Mouse (Mus musculus) stomach, postnatal 0 days (tissue): ENCODE measurements around the gene Chst15. TPM values are rescaled to one million over a fixed set of nuclear protein-coding genes. Genes with fewer than 3 reads are reported as not detected.

Experiments used
- ATAC-seq: fragments of 200-750 bp; cut with Nextera tagmentation; 2 replicates; pipeline ENCODE4 v1.8.0; 2017; ENCODE audit not compliant: low FRiP score, low TSS enrichment
- DNase-seq: peaks from one replicate; pipeline ENCODE4 v3.0.0-alpha.2; 2016; ENCODE audit warnings: low spot score
- H3K27ac ChIP-seq: fragments of 300-500 bp; sonication (generic); replicated peaks from 2 replicates; pipeline ENCODE4 v1.5.1; 2014; ENCODE audit warnings: mild to moderate bottlenecking, control low read depth
- H3K27me3 ChIP-seq: fragments of 300-500 bp; sonication (generic); 2 replicates; pipeline ENCODE4 v1.6.1; 2014; ENCODE audit warnings: low read length; ENCODE audit not compliant: control insufficient read depth, insufficient read depth
- H3K36me3 ChIP-seq: fragments of 300-500 bp; sonication (generic); 2 replicates; pipeline ENCODE4 v1.6.1; 2014; ENCODE audit warnings: low read length, mixed read lengths; ENCODE audit not compliant: control insufficient read depth, insufficient read depth
- H3K4me1 ChIP-seq: fragments of 300-500 bp; sonication (generic); replicated peaks from 2 replicates; pipeline ENCODE4 v1.6.1; 2014; ENCODE audit warnings: antibody characterized with exemption; ENCODE audit not compliant: control insufficient read depth, insufficient read depth
- H3K4me2 ChIP-seq: fragments of 300-500 bp; sonication (generic); replicated peaks from 2 replicates; pipeline ENCODE4 v1.6.1; 2014; ENCODE audit warnings: low read depth, mild to moderate bottlenecking, control low read depth, moderate library complexity
- H3K4me3 ChIP-seq: fragments of 300-500 bp; sonication (generic); 2 replicates; pipeline ENCODE4 v1.5.1; 2014; ENCODE audit warnings: low read depth, low read length, control low read depth
- H3K9ac ChIP-seq: fragments of 300-500 bp; sonication (generic); 2 replicates; pipeline ENCODE4 v1.6.1; 2014; ENCODE audit warnings: mild to moderate bottlenecking, low read length, control low read depth, mixed read lengths
- H3K9me3 ChIP-seq: fragments of 300-500 bp; sonication (generic); 2 replicates; pipeline ENCODE4 v1.6.1; 2016; ENCODE audit warnings: low read length; ENCODE audit not compliant: control insufficient read depth
- CTCF ChIP-seq: IDR thresholded peaks from 2 replicates; pipeline ENCODE4 v1.5.1; 2016; ENCODE audit warnings: antibody characterized with exemption, low read depth, mild to moderate bottlenecking, moderate library complexity
- EP300 ChIP-seq: optimal IDR thresholded peaks from 2 replicates; pipeline ENCODE3; 2016; ENCODE audit warnings: antibody characterized with exemption
- WGBS: fragments of 180-500 bp; shearing (Covaris S2); extraction: QIAGEN DNeasy Blood & Tissue Kit; methylation state at CpG from one replicate; pipeline ENCODE4 v1.1.7; 2014; 5-methylcytosine and 5-hydroxymethylcytosine counted together
- polyA plus RNA-seq: library from polyadenylated mRNA; unstranded; fragments of >200 nt; fragmentation: Nextera tagmentation; extraction: Ambion mirVana; gene quantifications from 2 replicates; pipeline ENCODE4 v1.2.1, GENCODE M21; 2015

Chst15 gene
- polyA plus RNA-seq, 1 experiment from 2014 or later = 11.5 TPM

GRCm38 (mm10) chr7:132230961-132231360 lies 86.1 kb downstream of the Chst15 start:
- ATAC-seq (no peak), DNase-seq (no peak)
- H3K9me3 ChIP-seq = no peaks in the 10 kb centered on the region
- TF ChIP-seq EP300 (no peak), CTCF (no peak)
- H3K4me3 ChIP-seq = no peak overlapping the region
- WGBS = 80% methylated on average over 3 of the region's 3 CpGs
- no peaks in the 10 kb centered on the region for H3K27me3 ChIP-seq
- H3K4me2 ChIP-seq = no peak overlapping the region
- no peaks in the 10 kb centered on the region for H3K36me3 ChIP-seq
- H3K9ac ChIP-seq = no peak overlapping the region
- peaks cover 9% of the 10 kb centered on the region; the same call in 1 of the 2 replicates for H3K4me1 ChIP-seq
- peak overlapping the region; percentile 53 for H3K27ac ChIP-seq

DNA sequence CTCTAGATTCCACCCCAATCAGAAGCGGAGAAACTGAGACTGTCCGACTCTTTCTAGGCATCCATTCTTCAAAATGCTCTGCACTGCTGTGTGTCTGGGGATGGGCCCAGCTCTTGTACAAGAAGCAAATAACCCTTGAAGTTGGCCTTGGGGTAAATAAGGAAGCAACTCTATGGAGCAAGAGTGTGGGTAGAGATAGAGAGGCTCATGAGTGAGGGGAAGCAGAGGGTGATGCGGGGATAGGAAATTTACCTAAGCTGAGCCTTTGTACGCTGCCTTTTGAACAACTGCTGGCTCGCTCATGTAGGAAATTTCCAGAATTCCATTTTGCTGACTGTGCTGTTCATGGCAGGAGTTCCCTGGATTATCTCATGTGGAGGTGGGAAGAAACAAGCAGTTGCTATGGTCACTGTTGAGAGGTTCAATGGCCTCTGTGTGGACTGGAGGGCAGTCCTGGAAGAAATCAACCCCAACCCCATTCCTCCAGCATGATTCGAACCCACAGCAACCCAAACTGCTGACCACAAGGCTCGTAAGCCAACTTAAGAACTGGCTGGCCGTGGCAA lies 89.9 kb downstream of the Chst15 start:
- TF ChIP-seq CTCF (no peak), EP300 (no peak)
- WGBS = 69% methylated on average over 8 of the region's 8 CpGs

DNA sequence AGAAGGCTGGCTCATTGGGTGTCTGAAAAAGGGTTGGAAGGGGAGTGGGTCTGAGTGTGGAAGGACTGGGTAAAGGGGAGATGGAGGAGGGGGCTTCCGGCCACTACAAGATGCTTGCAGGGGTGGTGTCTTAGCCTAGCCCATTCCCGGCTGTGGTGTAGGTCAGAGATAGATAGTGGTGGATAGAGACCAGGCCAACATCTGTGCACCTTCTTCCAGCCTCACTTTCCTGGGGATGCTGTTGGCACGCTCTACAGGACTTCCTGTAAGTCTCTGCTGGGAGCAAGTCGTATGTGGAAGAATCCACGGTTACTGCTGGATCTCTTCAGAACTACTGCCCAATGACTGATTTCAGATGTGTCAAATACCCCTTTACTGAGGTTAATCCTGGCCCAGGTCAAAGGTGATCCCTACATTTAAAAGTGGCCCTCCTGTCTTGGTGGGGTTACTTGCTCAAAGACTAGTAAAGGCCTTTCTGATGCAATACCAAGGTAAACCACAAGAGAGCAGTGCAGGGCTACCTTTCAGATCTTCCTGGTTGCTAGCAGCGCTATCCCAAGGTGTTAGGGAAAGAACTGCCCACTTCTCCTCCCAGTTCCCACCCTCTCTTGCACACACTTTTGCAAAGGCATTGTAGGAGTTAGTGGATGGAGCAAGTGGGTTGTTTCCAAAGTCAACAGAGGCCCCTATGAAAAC lies 90.5 kb downstream of the Chst15 start:
- TF ChIP-seq CTCF (peak; percentile 97), EP300 (no peak)
- Histone ChIP-seq H3K27ac (no peak overlapping the region), H3K9ac (no peak overlapping the region), H3K36me3 (no peaks in the 10 kb centered on the region), H3K4me1 (peaks cover 7% of the 10 kb centered on the region; the same call in 1 of the 2 replicates), H3K4me3 (no peak overlapping the region), H3K27me3 (no peaks in the 10 kb centered on the region), H3K9me3 (no peaks in the 10 kb centered on the region), H3K4me2 (no peak overlapping the region)
- peak; percentile 49 for ATAC-seq
- peak; percentile 83 for DNase-seq
- WGBS = 62% methylated on average over 6 of the region's 6 CpGs

More for the DNA sequence above, 89.9 kb downstream of the Chst15 start:
- Histone ChIP-seq H3K9me3 (no peaks in the 10 kb centered on the region), H3K27ac (no peak overlapping the region), H3K4me1 (peaks cover 7% of the 10 kb centered on the region; the same call in 1 of the 2 replicates), H3K27me3 (no peaks in the 10 kb centered on the region), H3K9ac (no peak overlapping the region), H3K36me3 (no peaks in the 10 kb centered on the region), H3K4me2 (no peak overlapping the region), H3K4me3 (no peak overlapping the region)
- ATAC-seq (no peak; the same call in 1 of the 2 replicates), DNase-seq (no peak)

GRCm38 (mm10) chr7:132223452-132224141 lies 93.4 kb downstream of the Chst15 start:
- Histone ChIP-seq H3K4me1 (peaks cover 5% of the 10 kb centered on the region; the same call in 1 of the 2 replicates), H3K36me3 (no peaks in the 10 kb centered on the region), H3K4me2 (no peak overlapping the region), H3K27me3 (no peaks in the 10 kb centered on the region), H3K27ac (0 out of 2 replicates have a peak overlapping the region, but pooled peaks have one; percentile 1), H3K9me3 (no peaks in the 10 kb centered on the region), H3K4me3 (no peak overlapping the region), H3K9ac (no peak overlapping the region)
- ATAC-seq (no peak), DNase-seq (no peak)
- WGBS = 31% methylated on average over 10 of the region's 10 CpGs
- TF ChIP-seq CTCF (no peak), EP300 (no peak)

GRCm38 (mm10) chr7:132214031-132214430 lies 103.0 kb downstream of the Chst15 start:
- H3K36me3 ChIP-seq = no peaks in the 10 kb centered on the region
- no peak for DNase-seq
- H3K9ac ChIP-seq = no peak overlapping the region
- no peak for TF ChIP-seq CTCF
- no peak for TF ChIP-seq EP300
- WGBS = 64% methylated on average over 10 of the region's 10 CpGs
- H3K4me2 ChIP-seq = no peak overlapping the region
- H3K27me3 ChIP-seq = no peaks in the 10 kb centered on the region
- H3K4me1 ChIP-seq = no peaks in the 10 kb centered on the region
- no peak for ATAC-seq
- H3K9me3 ChIP-seq = no peaks in the 10 kb centered on the region
- H3K4me3 ChIP-seq = no peak overlapping the region
- H3K27ac ChIP-seq = no peak overlapping the region

DNA sequence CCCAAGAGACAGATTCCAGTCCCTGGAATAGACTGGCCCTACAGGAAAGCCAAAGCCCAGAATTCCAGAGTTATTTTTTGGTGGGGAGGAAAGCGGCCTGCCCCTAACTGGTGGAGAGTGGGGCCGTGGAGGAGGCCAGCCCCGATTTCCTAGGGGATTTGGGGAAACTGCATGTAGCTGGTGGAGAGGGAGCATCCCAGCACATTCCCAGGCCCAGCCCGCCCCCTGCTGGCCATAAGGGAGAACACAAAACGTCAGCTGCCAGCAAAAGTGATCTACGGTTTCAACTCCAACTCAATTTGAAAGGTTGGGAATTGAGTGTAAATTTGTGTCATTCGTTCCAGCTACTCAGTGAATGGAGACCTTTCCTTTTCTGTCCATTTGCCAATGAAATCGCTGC lies 103.6 kb downstream of the Chst15 start:
- H3K9me3 ChIP-seq = no peaks in the 10 kb centered on the region
- H3K36me3 ChIP-seq = no peaks in the 10 kb centered on the region

More for the DNA sequence above, 103.6 kb downstream of the Chst15 start:
- H3K9ac ChIP-seq = no peak overlapping the region
- TF ChIP-seq EP300 (no peak), CTCF (peak; percentile 95)
- H3K4me3 ChIP-seq = no peak overlapping the region
- ATAC-seq = peak; percentile 64; the same call in 1 of the 2 replicates
- 6% methylated on average over 8 of the region's 8 CpGs for WGBS
- H3K4me2 ChIP-seq = no peak overlapping the region
- no peaks in the 10 kb centered on the region for H3K4me1 ChIP-seq
- H3K27me3 ChIP-seq = no peaks in the 10 kb centered on the region
- DNase-seq = peak; percentile 72
- peak overlapping the region; percentile 24; the same call in 1 of the 2 replicates for H3K27ac ChIP-seq
